Mouse (Mus musculus) brain, embryonic 14.5 days (tissue): Measurements from ENCODE around the gene Ranbp1. TPM values are rescaled to one million over a fixed set of nuclear protein-coding genes. Genes with fewer than 3 reads are reported as not detected.

Source experiments
- DNase-seq: peaks from one replicate; pipeline ENCODE4 v3.0.0-alpha.2; 2011; ENCODE audit warnings: low read depth
- CTCF ChIP-seq: fragments of 200-500 bp; IDR thresholded peaks from 2 replicates; pipeline ENCODE4 v1.5.1; 2012; ENCODE audit warnings: inconsistent platforms, mild to moderate bottlenecking, moderate library complexity, borderline replicate concordance; ENCODE audit not compliant: insufficient read depth, insufficient read length; ENCODE audit errors: extremely low read depth
- POLR2A ChIP-seq: fragments of 200-500 bp; IDR thresholded peaks from 2 replicates; pipeline ENCODE4 v1.6.1; 2012; ENCODE audit warnings: mild to moderate bottlenecking, inconsistent platforms, borderline replicate concordance; ENCODE audit not compliant: poor library complexity, insufficient read depth, insufficient read length, severe bottlenecking; ENCODE audit errors: extremely low read depth
- polyA plus RNA-seq: library from polyadenylated mRNA; depleted of rRNA; stranded (reverse); fragments of >200 nt; gene quantifications from 2 replicates; pipeline ENCODE4 v1.2.3, GENCODE M21; 2012

Ranbp1 gene
- polyA plus RNA-seq, 1 experiment: 190 TPM

DNA sequence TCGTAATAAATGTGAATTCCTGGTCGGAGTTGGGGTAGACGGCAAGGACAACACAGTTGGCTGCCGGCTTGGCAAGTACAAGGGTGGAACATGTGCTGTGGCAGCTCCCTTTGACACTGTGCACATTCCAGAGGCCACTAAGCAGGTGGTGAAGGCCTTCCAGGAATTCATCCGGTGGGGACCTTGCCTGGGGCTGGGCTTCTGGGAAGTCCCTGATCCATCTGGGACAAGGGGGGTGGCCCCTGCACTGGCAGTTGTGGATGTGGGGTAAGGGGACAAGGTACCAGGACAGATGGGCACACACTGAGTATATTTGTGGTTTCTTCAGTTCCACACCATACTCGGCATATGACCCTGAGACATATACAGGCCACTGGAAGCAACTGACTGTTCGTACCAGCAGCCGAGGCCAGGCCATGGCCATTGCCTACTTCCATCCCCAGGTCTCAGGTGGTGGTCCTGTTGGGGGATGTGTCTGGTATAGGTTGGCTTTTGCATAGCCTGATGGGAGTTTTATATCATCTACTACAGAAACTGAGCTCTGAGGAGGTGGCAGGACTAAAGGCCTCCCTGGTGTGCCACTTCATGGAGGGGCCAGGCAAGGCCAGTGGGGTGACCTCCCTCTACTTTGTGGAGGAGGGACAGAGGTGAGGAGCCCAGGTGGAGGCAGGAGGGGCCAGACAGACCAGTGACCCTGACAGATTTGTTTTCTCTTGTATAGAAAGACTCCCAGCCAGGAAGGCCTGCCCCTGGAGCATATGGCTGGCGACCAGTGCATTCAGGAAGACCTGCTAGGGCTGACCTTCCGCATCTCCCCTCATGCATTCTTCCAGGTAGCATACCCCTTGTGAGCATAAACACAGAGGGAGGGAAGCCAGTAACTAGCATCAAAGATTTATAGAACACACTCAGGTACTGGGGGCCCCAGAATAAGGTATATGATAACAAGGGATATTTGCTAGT is 2.6 kb upstream of the Ranbp1 start:
- DNase-seq: no peak
- TF ChIP-seq CTCF (no peak), POLR2A (no peak)

DNA sequence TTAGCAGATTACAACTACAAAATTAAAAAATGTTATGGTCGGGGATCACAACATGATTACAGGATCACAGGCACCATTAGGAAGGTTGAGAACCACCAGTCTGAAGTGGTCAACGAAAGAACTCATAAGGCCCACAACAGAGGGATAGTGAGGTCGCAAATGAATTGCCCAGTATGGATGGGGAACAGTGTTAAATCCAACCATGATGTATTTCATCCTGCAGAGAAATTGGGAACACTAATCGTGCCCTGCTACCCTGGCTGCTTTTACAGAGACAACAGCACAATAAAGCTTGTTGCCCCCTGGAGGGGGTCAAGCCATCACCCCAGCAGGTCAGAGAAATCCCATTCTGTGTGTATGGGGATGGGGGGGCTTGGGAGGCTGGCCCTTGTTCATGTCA is 1.7 kb upstream of the Ranbp1 start:
- no peak for DNase-seq
- TF ChIP-seq POLR2A (no peak), CTCF (no peak)

- TF ChIP-seq CTCF: no peak
- TF ChIP-seq POLR2A: no peak
- no peak for DNase-seq
These were observed 934 bp upstream of the Ranbp1 start for GRCm38 (mm10) chr16:18249364-18249967.

- DNase-seq: peak; percentile 51
- TF ChIP-seq POLR2A (no peak), CTCF (no peak)
These were observed 772 bp downstream of the Ranbp1 start for GRCm38 (mm10) chr16:18247521-18248399.

GRCm38 (mm10) chr16:18241581-18241980 is 7.0 kb downstream of the Ranbp1 start:
- TF ChIP-seq CTCF (no peak), POLR2A (no peak)
- no peak for DNase-seq

DNA sequence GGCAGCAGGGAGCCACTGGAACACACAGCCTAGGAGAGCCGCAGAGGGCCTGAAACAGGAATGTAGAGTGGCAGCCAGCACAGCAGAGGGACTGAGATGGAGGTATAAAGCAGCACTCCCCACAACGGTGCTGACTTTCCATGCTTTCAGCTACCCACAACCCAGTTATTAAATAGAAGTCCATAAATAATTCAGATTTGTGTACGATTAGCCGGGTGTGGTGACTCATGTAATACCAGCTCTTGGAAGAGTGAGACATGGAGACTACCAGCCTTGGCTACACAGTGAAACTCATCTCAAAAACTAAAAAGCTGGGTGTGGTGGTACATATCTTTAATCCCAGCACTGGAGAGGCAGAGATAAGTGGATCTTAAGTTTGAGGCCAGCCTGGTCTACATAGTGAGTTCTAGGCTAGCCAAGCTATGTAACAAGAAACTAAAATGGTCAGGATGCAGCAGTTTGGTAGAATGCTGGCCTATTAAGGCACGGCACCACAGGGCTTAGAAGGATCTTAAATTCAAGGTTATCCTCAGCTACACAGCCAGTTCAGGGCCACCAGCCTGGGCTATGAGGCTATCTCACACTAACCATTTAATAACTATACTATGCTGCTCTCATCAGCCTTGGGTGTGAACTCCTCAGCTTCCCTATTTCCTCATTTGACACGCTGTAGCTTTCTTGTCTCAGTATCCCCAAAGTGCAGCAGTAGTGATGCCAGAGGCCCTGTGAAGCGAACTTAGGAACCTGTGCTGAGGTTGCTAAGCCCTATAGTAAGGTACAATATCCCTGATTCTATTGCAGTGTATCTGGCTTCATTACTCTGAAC is 11.6 kb downstream of the Ranbp1 start:
- no peak for DNase-seq
- no peak for TF ChIP-seq POLR2A

DNA sequence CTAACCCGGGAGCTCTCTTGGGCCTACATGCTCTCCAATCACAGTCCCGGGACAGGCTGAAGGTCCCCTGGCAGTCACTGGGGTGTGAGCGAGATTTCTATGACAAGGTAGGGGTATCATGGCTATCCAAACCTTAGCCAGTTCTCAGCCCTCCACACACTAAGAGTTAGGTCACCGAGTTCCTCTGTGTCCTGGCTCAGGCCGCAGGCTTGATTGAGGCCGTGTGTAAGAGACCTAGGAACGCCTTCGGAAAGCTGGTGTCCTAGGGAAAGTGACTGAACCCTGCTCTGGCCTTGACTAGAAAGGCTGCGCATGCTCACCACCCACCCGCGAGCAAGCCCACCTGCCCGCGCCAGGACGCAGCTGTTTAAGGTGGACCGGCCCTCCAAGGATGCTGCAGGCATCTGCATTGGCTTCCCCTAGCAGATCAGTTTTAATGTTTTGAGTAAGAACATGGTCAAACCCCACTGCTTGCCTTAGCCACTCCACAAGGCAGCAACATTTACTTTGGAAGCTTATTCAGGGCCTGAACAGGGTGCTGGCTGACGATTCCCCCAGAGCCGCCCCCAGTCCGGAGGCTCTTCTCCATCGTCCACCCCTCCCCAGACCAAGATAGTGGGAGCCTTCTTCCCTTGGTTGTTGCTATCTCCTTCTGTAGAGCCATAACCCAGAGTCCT is 13.0 kb downstream of the Ranbp1 start:
- peak; percentile 93 for DNase-seq
- TF ChIP-seq CTCF: no peak
- TF ChIP-seq POLR2A: no peak

DNA sequence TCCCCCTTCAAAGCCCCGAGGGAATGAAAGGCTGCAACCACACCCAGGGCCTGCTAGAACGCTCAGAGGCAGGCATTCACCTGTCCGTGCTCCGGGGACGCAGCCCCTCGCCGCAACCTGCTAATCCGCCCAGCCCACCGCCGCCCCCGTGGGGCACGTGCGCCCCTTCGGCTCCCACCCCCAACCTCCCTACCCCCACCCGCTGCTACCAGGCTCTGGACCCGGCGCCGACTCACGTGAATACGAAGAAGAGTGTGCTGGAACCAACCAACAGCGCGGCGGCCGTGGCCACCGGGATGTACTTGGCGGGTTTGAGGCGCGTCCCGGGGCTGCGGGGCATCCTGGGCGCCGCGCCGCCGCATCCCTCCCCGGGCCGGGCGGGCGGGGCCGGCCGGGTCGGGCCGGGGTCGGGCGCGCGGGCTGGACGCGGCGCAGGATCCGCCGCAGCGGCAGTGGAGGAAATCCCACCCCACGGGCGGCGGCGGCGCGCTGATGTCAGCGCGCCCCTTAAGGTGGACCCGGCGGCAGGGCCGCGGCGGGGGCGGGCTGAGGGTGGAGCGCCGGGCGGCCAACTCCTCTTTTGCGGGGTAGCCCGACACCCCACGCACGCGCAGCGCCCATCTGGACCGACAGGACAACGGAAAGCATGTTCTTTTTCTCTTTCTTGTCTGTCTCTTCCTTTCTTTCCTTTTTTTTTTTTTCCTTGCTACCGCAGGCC is 13.7 kb downstream of the Ranbp1 start, which contains the start of gene Zdhhc8:
Gene Zdhhc8, minus strand, starts transcription at position 466 of the 718 bp plus-strand sequence.
- TF ChIP-seq POLR2A (peak; percentile 48), CTCF (no peak)
- DNase-seq: peak; percentile 90

DNA sequence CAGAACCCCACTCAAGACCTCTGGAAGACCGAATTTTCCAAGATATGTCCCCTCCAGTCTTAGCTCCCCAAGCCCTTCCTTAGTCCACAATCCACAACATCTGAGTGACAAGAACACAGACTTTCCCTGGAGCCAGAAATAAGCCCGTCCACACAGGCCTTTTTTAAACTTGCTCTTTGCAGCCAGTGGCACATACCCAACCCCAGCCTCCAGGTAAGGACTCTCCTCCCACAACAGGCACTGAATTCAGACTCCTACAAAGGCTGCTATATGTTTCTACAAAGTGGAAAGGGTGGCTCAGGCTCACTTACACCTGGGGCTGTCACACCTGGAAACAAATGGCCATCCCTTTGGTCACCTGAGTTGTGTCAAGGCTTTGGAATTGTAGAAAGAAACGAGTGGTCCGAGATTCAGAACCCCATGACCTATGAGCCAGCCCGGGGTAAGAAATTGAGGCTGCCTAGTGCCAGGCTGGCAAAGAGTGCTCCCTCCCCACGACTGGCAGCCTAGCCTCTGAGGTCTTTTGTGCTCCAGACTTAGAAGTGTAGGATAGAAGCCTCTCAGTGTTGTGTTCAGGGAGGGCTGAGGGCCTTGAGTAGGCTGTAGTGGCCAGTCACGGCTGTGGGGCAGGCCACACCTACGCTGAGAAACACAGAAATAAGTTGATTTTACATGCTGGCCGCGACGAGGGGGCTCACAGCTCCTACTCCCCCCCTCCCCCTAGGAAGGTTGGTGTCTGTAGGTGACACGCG is 14.4 kb downstream of the Ranbp1 start:
- DNase-seq: peak; percentile 32
- TF ChIP-seq CTCF (no peak), POLR2A (no peak)
